Mouse (Mus musculus) hindbrain, embryonic 15.5 days (tissue): ENCODE data around the gene Ccdc33. TPM values are rescaled to one million over a fixed set of nuclear protein-coding genes. Genes with fewer than 3 reads are reported as not detected.

ENCODE experiments used
- ATAC-seq: fragments of 200-750 bp; cut with Nextera tagmentation; 2 replicates; pipeline ENCODE4 v1.8.0; 2017; ENCODE audit warnings: low read depth, moderate number of reproducible peaks, moderate TSS enrichment; ENCODE audit not compliant: low FRiP score
- H3K27ac ChIP-seq: fragments of 300-500 bp; sonication (generic); replicated peaks from 2 replicates; pipeline ENCODE4 v1.5.1; 2015; ENCODE audit warnings: mild to moderate bottlenecking, inconsistent platforms
- H3K27me3 ChIP-seq: fragments of 300-500 bp; sonication (generic); 2 replicates; pipeline ENCODE4 v1.6.1; 2015; ENCODE audit warnings: control low read depth, inconsistent platforms
- H3K36me3 ChIP-seq: fragments of 300-500 bp; sonication (generic); 2 replicates; pipeline ENCODE4 v1.6.1; 2015; ENCODE audit warnings: control low read depth, inconsistent platforms
- H3K4me1 ChIP-seq: fragments of 300-500 bp; sonication (generic); replicated peaks from 2 replicates; pipeline ENCODE4 v1.6.1; 2015; ENCODE audit warnings: control low read depth, inconsistent platforms
- H3K4me2 ChIP-seq: fragments of 300-500 bp; sonication (generic); 2 replicates; pipeline ENCODE4 v1.6.1; 2015; ENCODE audit warnings: moderate library complexity, mild to moderate bottlenecking, inconsistent platforms
- H3K4me3 ChIP-seq: fragments of 300-500 bp; sonication (generic); 2 replicates; pipeline ENCODE4 v1.5.1; 2015; ENCODE audit warnings: mild to moderate bottlenecking, inconsistent platforms
- H3K9ac ChIP-seq: fragments of 300-500 bp; sonication (generic); 2 replicates; pipeline ENCODE4 v1.6.1; 2015; ENCODE audit warnings: inconsistent platforms
- H3K9me3 ChIP-seq: fragments of 300-500 bp; sonication (generic); 2 replicates; pipeline ENCODE4 v1.6.1; 2016; ENCODE audit warnings: control low read depth, inconsistent platforms
- WGBS: fragments of 180-500 bp; shearing (Covaris S2); methylation state at CpG from one replicate; pipeline ENCODE4 v1.1.7; 2015; 5-methylcytosine and 5-hydroxymethylcytosine counted together
- polyA plus RNA-seq: library from polyadenylated mRNA; unstranded; fragments of >200 nt; fragmentation: Nextera tagmentation; extraction: Ambion mirVana; gene quantifications from 2 replicates; pipeline ENCODE4 v1.2.1, GENCODE M21; 2015

Ccdc33 gene
- polyA plus RNA-seq, result 0.38 and 0.58 TPM in 2 replicates

- H3K9ac ChIP-seq, result no peak within 1 kb of the TSS
- WGBS, result 33% methylated on average over 2 of the region's 2 CpGs
- no peaks in the 10 kb centered on the region for H3K9me3 ChIP-seq
- H3K4me2 ChIP-seq, result no peak within 1 kb of the TSS
- no peaks in the 10 kb centered on the region for H3K36me3 ChIP-seq
- no peak within 1 kb of the TSS for H3K4me3 ChIP-seq
- no peak for ATAC-seq
- no peaks in the 10 kb centered on the region for H3K27me3 ChIP-seq
- H3K27ac ChIP-seq, result no peak within 1 kb of the TSS
- H3K4me1 ChIP-seq, result peaks cover 23% of the 10 kb centered on the region
These were observed at the start of gene Ccdc33 for GRCm38 (mm10) chr9:58118671-58119070. Gene Ccdc33 (minus strand): TSS chr9:58118823.

- 78% methylated on average over 1 of the region's 1 CpGs for WGBS
- ATAC-seq, result no peak
- H3K27ac ChIP-seq, result no peak overlapping the region
- H3K27me3 ChIP-seq, result no peaks in the 10 kb centered on the region
- no peaks in the 10 kb centered on the region for H3K9me3 ChIP-seq
- H3K9ac ChIP-seq, result no peak overlapping the region
- no peaks in the 10 kb centered on the region for H3K4me1 ChIP-seq
- H3K4me3 ChIP-seq, result no peak overlapping the region
- no peak overlapping the region for H3K4me2 ChIP-seq
- no peaks in the 10 kb centered on the region for H3K36me3 ChIP-seq
These were observed 47.2 kb upstream of the Ccdc33 start for GRCm38 (mm10) chr9:58165779-58166178.

- no peaks in the 10 kb centered on the region for H3K9me3 ChIP-seq
- no peak overlapping the region for H3K9ac ChIP-seq
- no peak overlapping the region for H3K27ac ChIP-seq
- no peaks in the 10 kb centered on the region for H3K36me3 ChIP-seq
- ATAC-seq, result no peak
- no peaks in the 10 kb centered on the region for H3K27me3 ChIP-seq
- H3K4me1 ChIP-seq, result peaks cover 5% of the 10 kb centered on the region
- no peak overlapping the region for H3K4me2 ChIP-seq
- 81% methylated on average over 5 of the region's 5 CpGs for WGBS
- no peak overlapping the region for H3K4me3 ChIP-seq
These were observed 44.5 kb upstream of the Ccdc33 start for GRCm38 (mm10) chr9:58163146-58163545.

GRCm38 (mm10) chr9:58162173-58162572 is 43.5 kb upstream of the Ccdc33 start:
- no peak overlapping the region for H3K4me2 ChIP-seq
- H3K9ac ChIP-seq, result no peak overlapping the region
- no peaks in the 10 kb centered on the region for H3K36me3 ChIP-seq
- WGBS, result 87% methylated on average over 3 of the region's 3 CpGs
- H3K27ac ChIP-seq, result no peak overlapping the region
- peaks cover 5% of the 10 kb centered on the region for H3K4me1 ChIP-seq
- H3K9me3 ChIP-seq, result no peaks in the 10 kb centered on the region
- no peaks in the 10 kb centered on the region for H3K27me3 ChIP-seq
- H3K4me3 ChIP-seq, result no peak overlapping the region
- ATAC-seq, result no peak

- H3K4me1 ChIP-seq, result peaks cover 11% of the 10 kb centered on the region
- H3K9ac ChIP-seq, result no peak overlapping the region
- WGBS, result 81% methylated on average over 5 of the region's 5 CpGs
- no peaks in the 10 kb centered on the region for H3K36me3 ChIP-seq
- no peak overlapping the region for H3K27ac ChIP-seq
- H3K4me2 ChIP-seq, result no peak overlapping the region
- no peaks in the 10 kb centered on the region for H3K9me3 ChIP-seq
- no peaks in the 10 kb centered on the region for H3K27me3 ChIP-seq
- no peak for ATAC-seq
- H3K4me3 ChIP-seq, result no peak overlapping the region
These were observed 41.7 kb upstream of the Ccdc33 start for GRCm38 (mm10) chr9:58160315-58160714.

GRCm38 (mm10) chr9:58159855-58160254 is 41.2 kb upstream of the Ccdc33 start:
- H3K27ac ChIP-seq, result no peak overlapping the region
- H3K27me3 ChIP-seq, result no peaks in the 10 kb centered on the region
- 76% methylated on average over 4 of the region's 4 CpGs for WGBS
- H3K4me1 ChIP-seq, result peaks cover 14% of the 10 kb centered on the region
- no peak overlapping the region for H3K9ac ChIP-seq
- H3K9me3 ChIP-seq, result no peaks in the 10 kb centered on the region
- no peaks in the 10 kb centered on the region for H3K36me3 ChIP-seq
- no peak for ATAC-seq
- no peak overlapping the region for H3K4me3 ChIP-seq
- no peak overlapping the region for H3K4me2 ChIP-seq

- H3K27me3 ChIP-seq, result no peaks in the 10 kb centered on the region
- H3K4me2 ChIP-seq, result 0 out of 2 replicates have a peak overlapping the region, but pooled peaks have one; percentile 4
- H3K4me3 ChIP-seq, result no peak overlapping the region
- ATAC-seq, result no peak
- H3K9ac ChIP-seq, result no peak overlapping the region
- H3K4me1 ChIP-seq, result peaks cover 14% of the 10 kb centered on the region
- no peaks in the 10 kb centered on the region for H3K36me3 ChIP-seq
- 60% methylated on average over 7 of the region's 7 CpGs for WGBS
- no peaks in the 10 kb centered on the region for H3K9me3 ChIP-seq
- peak overlapping the region; percentile 34; the same call in 1 of the 2 replicates for H3K27ac ChIP-seq
These were observed 40.1 kb upstream of the Ccdc33 start for GRCm38 (mm10) chr9:58158541-58159311.

GRCm38 (mm10) chr9:58157838-58158237 is 39.2 kb upstream of the Ccdc33 start:
- H3K4me2 ChIP-seq, result peak overlapping the region; percentile 13; the same call in 1 of the 2 replicates
- ATAC-seq, result no peak
- no peaks in the 10 kb centered on the region for H3K36me3 ChIP-seq
- 78% methylated on average over 13 of the region's 13 CpGs for WGBS
- no peaks in the 10 kb centered on the region for H3K9me3 ChIP-seq
- no peaks in the 10 kb centered on the region for H3K27me3 ChIP-seq
- no peak overlapping the region for H3K4me3 ChIP-seq
- H3K4me1 ChIP-seq, result peaks cover 14% of the 10 kb centered on the region
- no peak overlapping the region for H3K9ac ChIP-seq
- H3K27ac ChIP-seq, result no peak overlapping the region; the same call in 1 of the 2 replicates

GRCm38 (mm10) chr9:58156819-58157560 is 38.4 kb upstream of the Ccdc33 start:
- H3K4me2 ChIP-seq, result no peak overlapping the region
- H3K4me3 ChIP-seq, result no peak overlapping the region
- H3K9me3 ChIP-seq, result no peaks in the 10 kb centered on the region
- WGBS, result 87% methylated on average over 22 of the region's 22 CpGs
- no peak overlapping the region for H3K9ac ChIP-seq
- H3K27me3 ChIP-seq, result no peaks in the 10 kb centered on the region
- no peak overlapping the region; the same call in 1 of the 2 replicates for H3K27ac ChIP-seq
- ATAC-seq, result no peak
- H3K4me1 ChIP-seq, result peaks cover 14% of the 10 kb centered on the region
- no peaks in the 10 kb centered on the region for H3K36me3 ChIP-seq

GRCm38 (mm10) chr9:58155366-58155765 is 36.7 kb upstream of the Ccdc33 start:
- H3K27ac ChIP-seq, result no peak overlapping the region
- no peak overlapping the region for H3K4me3 ChIP-seq
- ATAC-seq, result 0 out of 2 replicates have a peak, but pooled peaks have one; percentile 13
- H3K9me3 ChIP-seq, result no peaks in the 10 kb centered on the region
- H3K4me1 ChIP-seq, result peaks cover 14% of the 10 kb centered on the region
- H3K36me3 ChIP-seq, result no peaks in the 10 kb centered on the region
- H3K9ac ChIP-seq, result no peak overlapping the region
- H3K4me2 ChIP-seq, result no peak overlapping the region
- H3K27me3 ChIP-seq, result no peaks in the 10 kb centered on the region
- WGBS, result 39% methylated on average over 3 of the region's 3 CpGs

- no peak overlapping the region for H3K27ac ChIP-seq
- H3K9ac ChIP-seq, result no peak overlapping the region
- peaks cover 8% of the 10 kb centered on the region for H3K4me1 ChIP-seq
- no peaks in the 10 kb centered on the region for H3K27me3 ChIP-seq
- WGBS, result 76% methylated on average over 3 of the region's 3 CpGs
- no peak overlapping the region for H3K4me2 ChIP-seq
- no peaks in the 10 kb centered on the region for H3K36me3 ChIP-seq
- H3K9me3 ChIP-seq, result no peaks in the 10 kb centered on the region
- H3K4me3 ChIP-seq, result no peak overlapping the region
- ATAC-seq, result peak; percentile 49; the same call in 1 of the 2 replicates
These were observed 34.5 kb upstream of the Ccdc33 start for GRCm38 (mm10) chr9:58153095-58153494.

- WGBS, result 77% methylated on average over 4 of the region's 4 CpGs
- Histone ChIP-seq H3K36me3 (no peaks in the 10 kb centered on the region), H3K4me1 (peaks cover 8% of the 10 kb centered on the region), H3K4me3 (no peak overlapping the region), H3K4me2 (no peak overlapping the region), H3K9ac (no peak overlapping the region), H3K27ac (no peak overlapping the region), H3K27me3 (no peaks in the 10 kb centered on the region), H3K9me3 (no peaks in the 10 kb centered on the region)
- ATAC-seq, result no peak
These were observed 32.2 kb upstream of the Ccdc33 start for GRCm38 (mm10) chr9:58150733-58151361.
